Mouse (Mus musculus): ENCODE results near the gene Mxra8.

The Mxra8 gene

DNA sequence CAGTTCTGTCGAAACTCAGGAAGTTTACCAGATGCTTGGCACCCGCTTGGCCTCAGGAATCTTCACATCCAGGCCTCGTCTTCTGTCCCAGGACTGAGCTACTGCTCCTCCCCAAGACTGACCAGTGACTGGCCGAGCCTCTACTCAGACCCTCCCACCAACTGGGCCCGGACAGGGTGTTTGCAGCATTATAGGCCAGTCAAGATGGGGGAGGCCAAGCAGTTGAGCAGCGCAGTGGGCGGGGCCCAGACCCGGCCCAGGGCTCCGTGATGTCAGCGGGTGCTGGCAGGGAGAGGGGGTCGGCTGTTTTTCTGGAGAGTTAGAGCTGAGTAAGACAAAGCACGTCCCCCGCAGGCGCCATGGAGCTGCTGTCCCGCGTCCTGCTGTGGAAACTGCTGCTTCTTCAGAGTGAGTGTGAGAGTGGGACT lies at the start of gene Mxra8:
Gene Mxra8, plus strand, starts transcription at position 198 of the 428 bp plus-strand sequence.
- in situ Hi-C loops (cut with MboI, MseI), result no loop called here

DNA sequence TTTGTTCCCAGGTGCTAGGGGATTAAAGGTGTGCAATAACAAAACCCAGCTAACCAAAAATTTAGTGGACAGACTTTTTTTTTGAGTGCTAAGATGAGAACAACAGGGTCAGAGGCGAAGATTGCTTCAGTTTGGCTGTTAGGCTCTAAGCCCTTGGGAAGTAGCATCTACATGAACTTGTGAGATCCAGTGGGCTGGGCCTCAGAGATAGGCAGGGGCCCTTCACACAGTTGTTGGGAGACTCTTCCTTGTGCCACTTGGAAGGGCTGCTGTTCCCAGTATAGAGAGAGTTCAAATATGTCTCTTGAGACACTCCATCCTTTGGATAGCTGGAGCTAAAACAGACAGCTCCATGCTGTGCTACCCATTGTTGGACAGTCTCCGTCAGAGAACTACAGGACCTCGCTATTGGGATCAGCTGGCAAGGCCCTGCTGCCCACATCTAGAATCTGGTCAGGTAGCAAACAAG lies 49.4 kb upstream of the Mxra8 start, which contains the start of gene Ankrd65:
Gene Ankrd65, plus strand, starts transcription at position 419 of the 469 bp plus-strand sequence.
- in situ Hi-C loops (cut with MboI, MseI), result no loop called here

DNA sequence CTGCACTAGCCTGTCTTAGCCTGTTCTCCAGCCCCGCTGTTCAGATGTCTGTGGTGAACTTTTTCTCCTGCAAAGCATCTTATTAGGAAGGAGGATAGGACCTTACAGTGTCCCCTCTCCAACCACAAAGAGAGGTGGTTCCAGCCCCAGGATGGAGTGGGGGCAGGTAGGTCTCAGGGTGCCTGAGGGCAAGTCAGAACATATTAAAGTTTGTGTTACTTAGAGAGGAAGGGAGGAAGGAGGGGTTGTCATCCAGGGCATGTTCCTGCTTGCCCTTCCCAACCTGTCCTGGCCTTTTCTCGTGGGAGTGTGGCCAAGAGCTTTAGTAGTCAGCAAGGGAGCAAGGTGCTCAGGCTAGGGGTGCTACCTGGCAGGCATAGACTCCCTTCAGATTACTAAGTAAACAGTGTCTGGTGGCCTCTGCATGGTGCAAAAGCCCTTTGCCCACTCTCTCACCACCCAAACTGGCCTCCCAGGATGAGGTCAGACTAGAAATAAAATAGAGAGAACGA lies 48.8 kb upstream of the Mxra8 start:
- in situ Hi-C loops (cut with MboI, MseI), result no loop called here

DNA sequence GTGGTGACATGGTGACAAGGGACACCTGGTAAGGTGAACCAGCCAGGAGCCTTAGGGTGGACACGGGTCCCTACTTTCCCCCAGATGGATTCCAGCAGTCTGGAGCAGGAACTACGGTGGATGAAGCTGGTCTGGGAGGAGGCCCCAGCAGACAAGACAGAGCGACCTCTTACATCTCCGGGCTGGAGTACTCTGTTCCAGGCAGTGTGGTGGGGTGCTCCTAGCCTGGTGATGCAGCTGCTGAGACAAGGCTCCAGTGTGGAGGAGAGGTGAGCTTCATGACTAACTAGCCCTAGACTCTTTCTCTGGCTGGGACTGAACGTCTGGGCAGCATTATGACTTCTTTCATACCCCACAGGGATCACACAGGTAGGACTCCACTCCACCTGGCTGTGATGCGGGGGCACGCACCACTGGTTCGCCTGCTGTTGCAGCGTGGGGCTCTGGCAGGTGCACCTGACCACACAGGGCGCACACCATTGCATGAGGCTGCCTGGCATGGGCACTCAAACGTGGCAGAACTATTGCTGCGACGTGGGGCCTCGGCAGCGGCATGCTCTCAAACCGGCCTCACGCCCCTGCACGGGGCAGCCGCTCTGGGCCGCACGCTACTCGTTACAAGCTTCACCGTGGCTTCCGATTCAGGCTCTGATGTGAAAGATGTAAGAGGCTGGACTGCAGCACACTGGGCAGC lies 48.1 kb upstream of the Mxra8 start:
- in situ Hi-C loops (cut with MboI, MseI), result no loop called here

DNA sequence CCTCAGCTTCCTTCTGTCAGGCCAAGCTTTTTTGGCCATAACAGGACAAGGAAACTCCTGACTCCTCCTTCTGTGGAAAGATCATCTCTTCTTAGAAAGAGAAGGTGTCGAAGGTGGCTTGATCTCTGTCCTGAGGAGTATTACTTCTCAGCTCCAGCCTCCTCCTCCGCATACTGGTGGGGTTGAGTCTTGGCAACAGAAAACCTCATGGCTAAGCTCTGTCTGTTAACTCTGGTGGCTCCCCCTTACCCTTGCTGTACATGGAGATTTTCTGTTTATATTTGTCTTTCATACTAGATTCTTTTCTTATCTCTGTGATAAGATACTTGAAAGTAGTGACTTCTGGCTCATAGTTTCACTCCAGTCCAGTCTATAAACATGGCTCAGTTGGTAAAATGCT lies 45.8 kb upstream of the Mxra8 start:
- in situ Hi-C loops (cut with MboI, MseI), result no loop called here

DNA sequence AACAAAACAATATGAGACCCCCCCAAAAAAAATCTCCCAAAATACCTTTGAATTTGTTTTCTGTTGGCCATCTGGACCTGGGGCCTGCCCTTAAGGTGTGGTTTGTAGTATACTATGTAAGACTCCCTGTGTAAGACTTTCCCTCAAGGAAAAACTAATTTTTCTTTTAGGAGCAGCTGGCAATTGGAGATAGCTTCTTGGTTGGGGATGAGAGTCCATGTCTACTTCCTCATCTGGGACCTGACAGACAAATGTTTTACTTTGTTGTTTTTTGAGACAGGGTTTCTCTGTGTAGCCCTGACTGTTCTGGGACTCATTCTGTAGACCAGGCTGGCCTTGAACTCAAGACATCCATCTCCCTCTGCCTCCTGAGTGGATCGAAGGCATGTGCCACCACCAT lies 37.4 kb upstream of the Mxra8 start:
- in situ Hi-C loops (cut with MboI, MseI), result no loop called here

DNA sequence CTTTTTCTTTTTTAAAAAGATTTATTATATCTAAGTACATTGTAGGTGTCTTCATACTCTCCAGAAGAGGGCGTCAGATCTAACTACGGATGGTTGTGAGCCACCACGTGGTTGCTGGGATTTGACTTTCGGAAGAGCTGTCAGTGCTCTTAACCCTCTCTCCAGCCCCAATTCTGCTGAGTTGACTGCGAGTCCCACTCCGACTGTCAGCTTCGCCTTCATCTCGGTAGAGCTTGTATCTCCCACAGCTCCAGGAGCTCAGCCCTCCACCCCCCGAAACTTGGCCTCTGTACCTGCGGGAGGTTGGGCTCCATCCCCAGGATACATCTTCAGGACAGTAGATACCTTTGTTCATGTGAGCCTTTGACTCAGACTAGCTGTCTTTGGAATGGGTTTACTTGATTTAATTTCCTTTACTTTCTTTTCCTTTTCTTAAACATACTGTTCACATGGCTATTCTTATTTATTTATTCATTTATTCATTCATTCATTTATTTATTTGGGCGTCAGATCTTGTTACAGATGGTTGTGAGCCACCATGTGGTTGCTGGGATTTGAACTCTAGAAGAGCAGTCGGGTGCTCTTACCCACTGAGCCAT lies 36.6 kb upstream of the Mxra8 start, which contains the start of gene Mrpl20:
Gene Mrpl20, plus strand, starts transcription at position 138 of the 599 bp plus-strand sequence.
- in situ Hi-C loops (cut with MboI, MseI), result no loop called here

DNA sequence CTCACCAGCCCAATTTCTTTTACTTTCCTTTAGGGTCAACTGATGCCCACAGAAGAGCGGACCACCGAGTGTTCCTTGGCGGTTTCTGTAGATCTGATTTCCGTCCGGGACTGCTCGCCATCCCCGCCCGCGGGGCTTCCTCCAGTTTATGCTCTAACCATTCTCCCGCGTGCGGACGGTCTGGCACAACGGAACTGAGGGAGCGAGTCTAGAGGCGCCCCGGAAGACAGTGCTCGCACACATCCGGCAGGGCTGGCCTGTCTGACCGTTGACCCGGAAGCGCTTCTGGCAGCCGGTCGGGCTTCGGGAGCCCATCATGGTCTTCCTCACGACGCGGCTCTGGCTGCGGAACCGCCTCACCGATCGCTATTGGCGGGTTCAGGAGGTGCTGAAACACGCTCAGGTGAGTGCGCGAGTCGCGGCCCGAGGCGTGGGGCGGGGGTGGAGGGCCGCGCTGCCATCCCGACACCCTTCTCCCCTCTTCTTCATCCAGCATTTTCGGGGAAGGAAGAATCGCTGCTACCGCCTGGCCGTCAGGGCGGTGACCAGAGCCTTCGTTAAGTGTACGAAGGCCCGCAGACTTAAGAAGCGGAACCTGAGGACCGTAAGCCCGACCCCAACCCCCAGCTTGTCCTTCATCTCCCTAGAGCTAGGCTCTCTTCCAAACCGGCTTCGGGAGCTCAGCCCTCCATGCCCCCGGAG lies 36.0 kb upstream of the Mxra8 start:
- in situ Hi-C loops (cut with MboI, MseI), result no loop called here

DNA sequence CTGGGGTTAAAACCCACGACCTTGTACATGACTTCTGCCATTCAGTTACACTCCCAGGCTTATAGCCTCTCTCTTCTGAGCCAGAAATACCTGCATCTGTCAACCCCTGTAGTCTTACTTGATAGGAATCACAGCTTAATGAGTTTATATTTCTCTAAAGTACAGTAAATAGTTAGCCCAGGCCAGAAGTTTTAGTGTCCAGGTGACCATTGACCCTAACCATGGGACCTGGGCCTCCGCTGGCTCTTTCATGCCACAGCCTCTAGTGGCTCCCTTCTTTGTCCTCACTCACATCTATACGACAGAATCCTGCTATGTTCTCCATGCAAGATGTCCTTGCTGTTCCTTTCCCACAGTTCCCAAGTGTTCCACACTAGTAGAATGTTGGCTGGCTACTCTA lies 31.6 kb upstream of the Mxra8 start:
- in situ Hi-C loops (cut with MboI, MseI), result no loop called here

DNA sequence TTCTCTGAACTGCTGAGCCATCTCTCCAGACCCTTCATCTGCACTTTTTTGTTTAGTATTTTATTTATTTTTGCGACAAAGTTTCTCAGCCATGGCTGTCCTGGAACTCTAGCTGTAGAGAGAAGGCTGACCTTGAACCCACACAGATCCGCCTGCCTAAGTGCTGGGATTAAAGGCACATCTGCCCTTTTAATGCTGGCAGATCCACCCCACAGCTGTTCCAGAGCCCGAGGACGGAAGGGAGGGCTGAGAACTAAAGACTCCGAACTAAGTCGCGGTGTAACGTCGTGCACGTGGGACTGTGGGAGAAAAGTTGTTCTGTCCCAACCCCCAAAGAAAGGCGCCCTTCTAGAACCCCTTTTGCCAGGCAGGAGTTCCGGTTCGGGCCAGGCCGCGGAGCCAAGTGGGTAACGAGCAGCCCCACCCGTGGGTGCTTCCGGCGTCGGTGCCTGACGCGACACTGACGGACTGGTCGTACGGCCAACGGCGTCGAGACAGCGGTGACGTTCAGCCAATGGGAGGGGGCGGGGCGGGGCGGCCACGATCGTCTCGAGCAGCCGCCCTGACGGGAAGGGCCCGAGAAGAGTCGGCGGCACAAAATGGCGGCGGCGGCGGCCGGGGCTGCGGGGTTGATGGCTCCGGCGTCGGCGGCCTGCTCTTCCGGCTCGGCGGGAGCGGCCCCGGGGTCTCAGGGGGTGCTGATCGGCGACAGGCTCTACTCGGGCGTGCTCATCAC lies 27.4 kb upstream of the Mxra8 start, which contains the start of gene Ccnl2:
Gene Ccnl2, plus strand, starts transcription at position 561 of the 736 bp plus-strand sequence.
- in situ Hi-C loops (cut with MboI, MseI), result no loop called here

DNA sequence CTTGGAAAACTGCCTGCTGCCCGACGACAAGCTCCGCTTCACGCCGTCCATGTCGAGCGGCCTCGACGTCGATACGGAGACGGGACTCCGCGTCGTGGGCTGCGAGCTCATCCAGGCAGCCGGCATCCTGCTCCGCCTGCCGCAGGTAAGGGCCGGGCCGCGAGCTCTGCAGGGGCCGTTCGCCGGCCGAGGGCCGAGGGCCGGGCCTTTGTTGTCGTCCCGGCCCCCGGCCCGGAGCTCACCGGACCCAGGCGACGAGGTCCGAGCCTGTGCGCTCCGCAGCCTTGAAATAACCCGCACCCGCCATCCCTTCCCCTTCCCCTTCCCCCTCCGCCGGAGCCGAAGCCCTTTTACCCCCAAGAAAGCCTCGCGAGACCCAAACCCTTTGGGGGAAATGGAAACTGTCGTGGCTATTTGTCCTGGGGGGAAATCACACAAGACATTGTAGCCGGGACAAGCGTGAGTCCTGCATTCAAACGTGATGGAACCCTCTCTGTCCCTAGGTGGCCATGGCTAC lies 26.8 kb upstream of the Mxra8 start:
- in situ Hi-C loops (cut with MboI, MseI), result no loop called here

DNA sequence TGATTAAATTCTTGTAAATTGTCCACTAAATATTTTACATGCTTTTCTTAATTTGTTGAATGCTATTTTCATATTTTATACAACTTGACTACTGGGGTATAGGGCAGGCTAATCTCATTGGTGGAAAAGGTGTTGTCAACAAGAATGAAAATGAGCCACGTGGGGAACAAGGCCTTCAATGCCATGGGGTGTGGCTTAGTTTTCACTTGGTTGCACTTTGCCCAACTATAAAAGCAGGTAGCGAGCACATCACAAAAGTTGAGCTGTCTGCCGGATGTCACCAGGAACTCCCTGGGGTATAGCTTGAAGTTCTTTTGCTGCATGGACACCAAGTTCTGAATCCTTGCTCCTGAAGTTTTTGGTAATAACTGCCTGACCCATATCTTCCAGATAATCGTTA lies 21.9 kb upstream of the Mxra8 start:
- in situ Hi-C loops (cut with MboI, MseI), result no loop called here

DNA sequence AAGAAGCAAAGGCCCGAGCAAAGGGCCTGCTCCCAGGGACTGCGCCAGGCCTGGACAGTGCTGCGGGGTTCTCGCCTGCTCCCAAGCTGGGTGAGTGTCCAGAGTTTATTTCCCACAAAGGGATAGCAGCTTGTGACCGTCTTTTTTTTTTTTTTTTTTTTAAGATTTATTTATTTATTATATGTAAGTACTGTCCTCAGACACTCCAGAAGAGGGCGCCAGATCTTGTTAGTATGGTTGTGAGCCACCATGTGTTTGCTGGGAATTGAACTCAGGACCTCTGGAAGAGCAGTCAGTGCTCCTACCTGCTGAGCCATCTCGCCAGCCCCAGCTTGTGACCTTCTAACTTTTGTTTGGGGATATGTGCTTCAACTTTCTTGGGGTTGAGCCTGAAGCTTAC lies 18.5 kb upstream of the Mxra8 start:
- in situ Hi-C loops (cut with MboI, MseI), result no loop called here

DNA sequence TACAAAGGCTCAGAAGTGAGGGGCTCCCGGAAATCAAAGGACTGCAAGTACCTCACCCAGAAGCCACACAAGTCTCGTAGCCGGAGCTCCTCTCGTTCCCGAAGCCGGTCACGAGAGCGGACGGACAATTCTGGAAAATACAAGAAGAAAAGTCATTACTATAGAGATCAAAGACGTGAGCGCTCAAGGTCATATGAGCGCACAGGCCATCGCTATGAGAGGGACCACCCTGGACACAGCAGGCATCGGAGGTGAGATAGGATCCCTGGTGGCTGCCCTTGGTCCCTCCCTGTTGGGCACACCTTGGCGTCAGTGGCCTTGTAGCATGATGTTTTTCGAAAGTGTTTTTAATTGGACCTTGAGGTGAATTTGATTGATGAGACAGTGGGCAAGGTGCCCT lies 16.0 kb upstream of the Mxra8 start:
- in situ Hi-C loops (cut with MboI, MseI), result no loop called here

DNA sequence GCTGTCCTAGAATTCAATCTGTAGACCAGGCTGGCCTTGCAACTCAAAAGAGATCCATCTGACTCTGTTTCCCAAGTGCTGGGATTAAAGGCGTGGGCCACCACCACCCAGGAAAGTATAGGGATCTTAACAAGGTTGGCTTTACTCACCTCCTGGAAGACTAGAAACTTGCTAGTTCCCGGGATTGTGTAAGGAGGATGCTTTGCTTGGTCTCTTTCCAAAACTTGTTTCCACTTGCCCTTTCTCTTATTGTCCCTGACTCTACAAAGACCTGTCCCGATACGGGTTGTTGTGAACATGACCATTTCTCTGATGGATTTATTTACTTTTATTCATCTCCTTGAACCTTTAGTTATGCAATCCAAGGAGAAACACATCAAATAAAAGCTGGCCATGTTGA lies 9.6 kb upstream of the Mxra8 start:
- in situ Hi-C loops (cut with MboI, MseI), result no loop called here

DNA sequence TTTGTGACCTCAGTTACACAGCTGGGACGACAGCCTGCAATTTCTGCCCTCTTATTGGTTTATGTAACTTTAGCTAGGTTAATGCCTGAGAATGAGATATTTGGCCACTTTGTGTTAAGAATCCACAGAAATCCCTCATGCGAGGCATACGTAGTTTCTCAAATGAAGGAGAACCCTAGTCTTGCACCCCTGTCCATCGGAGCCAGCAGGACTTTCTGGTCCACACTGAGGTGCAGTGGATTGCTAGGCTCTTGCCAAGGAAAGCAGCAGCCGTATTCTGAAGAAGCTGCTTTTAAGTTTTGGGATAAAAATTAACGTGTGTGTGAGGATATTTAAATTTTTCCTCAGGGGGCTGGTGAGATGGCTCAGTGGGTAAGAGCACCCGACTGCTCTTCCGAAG lies 8.9 kb upstream of the Mxra8 start:
- in situ Hi-C loops (cut with MboI, MseI), result no loop called here

DNA sequence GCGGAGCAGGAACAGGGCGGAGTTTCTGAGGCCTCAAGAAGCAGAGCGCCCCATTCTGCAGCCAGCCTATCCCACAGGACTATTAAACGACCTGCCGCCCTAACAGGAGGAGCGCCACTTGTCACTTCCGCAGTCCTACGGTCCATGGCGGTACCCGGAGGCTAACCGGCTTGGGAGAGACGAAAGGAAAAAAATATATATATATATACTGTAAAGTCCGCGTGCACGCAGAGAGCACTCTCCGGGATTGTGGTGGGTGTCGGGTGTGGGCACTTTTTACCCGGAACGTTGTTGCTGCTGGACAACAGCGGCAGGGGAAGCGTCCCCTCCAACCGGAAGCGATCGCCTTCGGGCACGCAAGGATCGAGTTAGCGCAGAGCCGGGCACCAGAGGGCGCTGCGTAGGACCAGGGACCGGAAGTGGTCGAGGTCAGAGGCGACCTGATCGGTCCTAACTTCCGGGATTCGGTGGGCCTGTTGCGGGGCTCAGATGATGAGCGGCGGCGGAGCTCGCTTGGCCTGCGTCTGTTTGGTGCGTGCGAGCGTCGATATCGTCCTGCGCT lies 8.2 kb upstream of the Mxra8 start, which contains the start of gene Aurkaip1:
Gene Aurkaip1, plus strand, starts transcription at position 68 of the 562 bp plus-strand sequence.
- in situ Hi-C loops (cut with MboI, MseI), result no loop called here

DNA sequence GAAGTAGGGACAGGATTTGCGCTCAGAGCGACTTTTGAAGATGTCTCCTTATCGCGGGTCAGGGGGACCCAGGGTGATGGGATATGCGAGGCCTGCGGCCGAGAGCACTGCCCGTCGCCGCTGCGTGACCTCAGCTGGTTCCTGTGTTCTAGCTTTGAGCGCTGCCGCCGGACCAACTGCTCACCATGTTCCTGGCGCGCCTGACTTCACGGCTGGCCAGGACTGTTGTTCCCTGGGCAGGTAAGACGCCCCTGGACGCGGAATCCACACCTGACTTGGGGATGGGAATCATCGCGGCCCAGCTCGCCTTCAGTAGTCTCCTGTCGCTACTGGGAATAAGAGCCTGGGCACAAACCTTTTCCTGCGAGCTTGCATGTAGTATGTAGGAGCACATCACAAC lies 7.6 kb upstream of the Mxra8 start:
- in situ Hi-C loops (cut with MboI, MseI), result no loop called here

DNA sequence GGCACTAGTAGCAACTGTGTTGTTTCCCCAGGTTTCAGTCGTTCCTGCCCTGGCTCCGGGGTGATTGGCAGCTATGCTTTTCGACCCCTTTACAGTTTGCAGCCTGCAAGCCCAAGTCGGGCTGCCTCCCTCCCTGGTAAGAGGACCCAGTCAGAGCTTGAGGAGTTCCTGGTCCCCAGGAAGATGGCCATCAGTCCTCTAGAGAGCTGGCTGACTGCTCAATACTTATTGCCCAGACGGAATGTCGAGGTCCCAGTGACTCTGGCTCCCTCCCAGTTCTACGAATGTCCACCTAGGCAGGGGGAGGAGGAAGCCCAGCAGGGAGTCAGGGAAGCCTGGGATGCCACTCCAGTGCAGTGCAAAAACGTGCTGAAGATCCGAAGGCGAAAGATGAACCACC lies 7.2 kb upstream of the Mxra8 start:
- in situ Hi-C loops (cut with MboI, MseI), result no loop called here

DNA sequence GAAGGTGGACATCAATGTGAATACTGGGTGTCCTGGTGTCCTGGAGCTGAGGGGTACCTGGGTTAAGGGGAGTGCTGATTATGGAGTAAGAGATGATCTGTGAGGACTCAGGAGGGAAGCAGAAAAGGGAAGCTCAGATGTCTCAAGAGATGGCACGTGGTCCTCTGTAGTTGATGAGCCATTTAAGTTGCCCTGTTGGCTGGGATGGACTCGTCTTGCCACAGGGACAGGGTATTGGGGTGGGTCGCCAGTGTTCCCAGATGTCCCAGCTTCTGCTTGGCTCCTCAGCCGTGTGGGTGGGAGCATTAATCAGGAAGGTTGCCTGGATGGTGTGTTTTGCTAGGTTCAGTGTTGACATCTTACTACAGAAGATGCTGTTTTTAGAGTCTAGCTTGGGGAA lies 6.2 kb upstream of the Mxra8 start:
- in situ Hi-C loops (cut with MboI, MseI), result no loop called here

DNA sequence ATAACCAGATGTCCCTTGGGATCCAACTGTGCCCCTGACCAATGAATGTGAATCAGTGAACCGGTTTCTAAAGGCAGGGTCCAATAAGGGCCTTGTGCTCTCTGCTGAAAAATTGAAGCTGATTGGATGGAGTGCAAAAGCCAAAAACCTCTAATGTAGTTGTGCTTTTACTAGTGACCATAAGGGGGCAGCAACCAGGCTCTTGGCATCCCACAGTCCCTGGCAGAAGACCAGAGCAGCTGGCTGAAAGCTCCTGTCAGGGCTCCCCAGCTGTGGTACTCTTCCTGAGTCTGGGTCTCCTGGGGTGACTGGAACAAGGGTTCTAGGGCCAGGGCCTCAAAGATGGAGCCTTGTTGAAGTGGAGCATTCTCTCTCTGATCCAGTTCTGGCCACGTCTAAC lies 5.6 kb upstream of the Mxra8 start:
- in situ Hi-C loops (cut with MboI, MseI), result no loop called here

Data from T-helper 2 cell (primary cell).